Mouse (Mus musculus): ENCODE data around the gene C2cd5.
"Not testable (repeated sequence)": the region's sequence is repeated elsewhere in the genome, so short reads cannot be mapped to it uniquely, and the experiment has no call there.

Gene C2cd5

GRCm38 (mm10) chr6:143099681-143100382 is at the start of gene C2cd5:
Gene C2cd5 (minus strand): TSS chr6:143100141.
- DNase-seq: peak; percentile 98

DNA sequence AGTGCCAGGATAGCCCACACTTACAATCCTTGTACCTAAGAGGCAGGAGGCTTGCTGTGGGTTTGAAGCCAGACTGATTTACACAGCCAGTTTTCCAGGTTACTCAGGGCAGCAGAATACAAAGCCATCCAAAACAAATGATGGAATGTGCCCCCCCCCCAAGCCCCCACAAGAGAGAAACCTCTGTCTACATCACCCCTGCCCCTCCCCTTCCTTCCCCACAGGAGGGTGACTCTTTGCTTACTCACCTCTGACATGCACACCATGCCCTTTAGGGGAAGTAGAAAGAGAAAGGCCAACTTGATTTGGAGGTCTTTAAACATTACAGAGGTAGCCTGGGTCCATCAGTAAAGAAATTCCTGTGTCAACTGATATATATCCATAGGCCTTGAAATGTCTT is 48.9 kb upstream of the C2cd5 start:
- no peak for DNase-seq

DNA sequence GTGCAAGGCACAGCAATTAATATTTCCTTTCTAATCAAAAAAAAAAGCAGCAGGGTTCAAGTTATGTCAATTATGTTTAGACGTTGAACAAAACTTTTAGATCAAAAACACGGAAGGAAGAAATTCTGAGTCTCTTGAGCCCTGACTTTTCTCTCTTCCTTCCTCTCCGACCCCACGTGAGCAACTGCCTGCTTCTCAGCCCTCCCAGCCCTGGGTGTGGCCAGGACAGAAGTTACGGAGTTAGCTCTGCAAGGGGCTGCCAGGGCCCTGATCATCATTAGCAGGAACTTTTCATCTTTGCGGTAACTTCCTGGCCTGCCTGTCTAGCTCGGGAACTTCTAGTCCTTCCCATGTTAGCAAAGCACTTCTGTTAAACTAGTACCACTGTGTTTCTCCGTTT is 46.8 kb upstream of the C2cd5 start:
- DNase-seq: no peak

DNA sequence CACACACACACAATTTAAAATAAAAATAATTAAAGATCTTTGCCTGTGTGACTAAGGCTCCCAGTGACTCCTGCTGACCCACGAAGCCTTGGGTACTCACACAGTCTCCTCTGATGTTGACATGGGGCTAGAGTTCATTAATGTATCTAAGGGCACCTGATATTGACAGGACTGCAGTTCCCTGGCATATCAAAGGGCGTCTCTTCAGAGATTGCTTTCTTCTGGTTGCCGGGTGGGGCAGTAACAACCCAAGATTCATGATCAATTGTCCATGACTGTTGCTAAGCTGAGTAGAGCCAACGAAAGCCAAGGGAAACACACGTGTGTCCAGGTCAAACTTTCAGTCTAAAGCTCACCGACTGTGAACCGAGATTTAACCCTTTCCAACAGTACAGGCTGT is 45.1 kb upstream of the C2cd5 start:
- DNase-seq: no peak

GRCm38 (mm10) chr6:143144556-143144955 is 44.6 kb upstream of the C2cd5 start:
- DNase-seq: no peak

DNA sequence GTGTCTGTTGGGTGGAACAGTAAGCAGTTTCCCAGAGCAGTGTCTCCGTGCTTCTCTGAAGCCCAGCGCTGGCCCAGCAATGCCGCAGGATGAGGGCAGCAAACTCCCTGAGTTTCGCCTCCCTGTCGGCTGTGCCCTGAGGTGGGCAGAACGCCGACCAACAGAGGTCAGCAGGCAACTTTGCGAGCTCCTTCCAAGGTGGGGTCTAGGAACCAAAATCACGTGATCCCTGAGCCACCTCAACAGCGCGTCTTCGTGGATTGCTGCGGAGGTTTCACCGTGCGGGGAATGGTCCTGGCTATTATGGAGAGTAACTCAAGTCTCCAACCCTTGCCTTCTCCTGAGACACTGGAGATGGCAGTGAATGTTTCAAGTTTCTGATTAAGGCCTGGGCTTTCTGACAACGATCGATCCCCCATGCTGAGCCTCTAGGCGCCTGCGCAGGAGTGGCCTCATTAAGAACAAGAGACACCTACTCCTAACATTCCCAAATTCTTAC is 43.9 kb upstream of the C2cd5 start:
- peak; percentile 33 for DNase-seq

DNA sequence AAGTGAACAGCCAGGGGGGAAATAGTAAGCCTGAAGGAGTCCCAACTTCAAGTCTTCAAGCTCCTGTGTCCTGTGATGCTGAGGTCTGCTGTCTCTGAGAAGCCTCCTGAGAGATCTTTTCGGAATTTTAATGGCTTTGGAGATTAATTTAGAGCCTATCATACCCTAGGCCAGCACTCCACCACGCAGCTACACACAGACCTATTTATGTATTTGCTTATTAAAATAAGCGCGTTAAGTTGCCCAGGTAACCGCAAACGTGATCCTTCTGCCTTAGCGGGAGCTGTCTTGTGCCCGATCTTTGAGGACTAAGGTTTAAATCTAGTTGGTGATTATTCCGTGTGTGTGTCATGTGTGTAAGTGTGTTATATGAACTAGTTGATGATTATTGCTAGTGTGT is 43.4 kb upstream of the C2cd5 start:
- DNase-seq: no peak

DNA sequence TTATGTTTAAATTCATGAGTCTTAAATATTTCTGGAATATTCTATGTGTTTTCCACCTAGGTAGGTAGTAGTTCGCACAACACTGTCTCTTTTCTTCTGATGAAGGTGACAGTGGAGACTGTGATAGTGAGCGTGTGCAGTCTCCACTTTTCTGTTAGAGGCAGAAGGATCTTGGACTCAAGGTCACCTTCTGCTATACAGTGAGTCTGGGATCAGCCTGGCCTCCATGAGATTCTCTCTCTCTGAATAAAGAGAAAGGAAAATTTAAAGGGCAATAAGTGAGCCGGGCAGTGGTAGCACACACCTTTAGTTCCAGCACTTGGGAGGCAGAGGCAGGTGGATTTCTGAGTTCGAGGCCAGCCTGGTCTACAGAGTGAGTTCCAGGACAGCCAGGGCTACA is 42.9 kb upstream of the C2cd5 start:
- DNase-seq: no peak

DNA sequence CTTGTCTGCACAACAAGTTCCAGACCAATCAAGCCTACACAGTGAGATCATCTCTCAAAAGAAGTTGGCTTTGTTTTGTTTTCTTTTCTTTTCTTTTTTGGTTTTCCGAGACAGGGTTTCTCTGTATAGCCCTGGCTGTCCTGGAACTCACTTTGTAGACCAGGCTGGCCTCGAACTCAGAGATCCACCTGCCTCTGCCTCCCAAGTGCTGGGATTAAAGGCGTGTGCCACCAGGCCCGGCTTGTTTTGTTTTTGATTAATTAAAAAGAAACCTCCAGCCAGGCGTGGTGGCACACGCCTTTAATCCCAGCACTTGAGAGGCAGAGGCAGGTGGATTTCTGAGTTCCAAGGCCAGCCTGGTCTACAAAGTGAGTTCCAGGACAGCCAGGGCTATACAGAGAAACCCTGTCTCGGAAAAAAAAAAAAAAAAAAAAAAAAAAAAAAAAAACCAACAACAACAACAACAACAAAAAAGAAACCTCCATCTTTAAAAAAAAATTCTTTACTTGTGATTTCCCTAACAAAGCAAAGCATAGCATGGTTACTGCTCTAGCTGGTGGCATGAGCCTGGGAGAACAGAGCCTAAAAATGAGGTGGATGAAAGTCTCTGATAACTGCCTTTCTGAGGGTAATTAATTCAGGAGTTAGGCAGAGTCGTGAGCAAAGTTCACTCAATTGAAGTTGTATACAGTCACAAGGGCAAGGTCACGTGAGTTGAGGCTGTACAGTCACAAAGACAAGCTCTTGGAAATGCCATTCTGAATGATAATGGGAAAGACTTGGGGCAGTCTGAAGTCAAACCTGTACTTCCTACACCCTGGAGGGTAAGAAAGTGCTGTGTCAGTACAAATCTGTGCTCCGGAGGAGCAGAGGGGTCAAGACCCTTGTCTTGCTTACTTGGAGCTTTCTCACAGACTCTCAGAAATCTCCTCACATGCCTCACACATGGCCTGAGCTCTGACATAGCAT is 42.0 kb upstream of the C2cd5 start:
- DNase-seq: not testable (repeated sequence)

- no peak for DNase-seq
Observed at GRCm38 (mm10) chr6:143140884-143141283, 40.9 kb upstream of the C2cd5 start.

GRCm38 (mm10) chr6:143139417-143139816 is 39.5 kb upstream of the C2cd5 start:
- DNase-seq: no peak

DNA sequence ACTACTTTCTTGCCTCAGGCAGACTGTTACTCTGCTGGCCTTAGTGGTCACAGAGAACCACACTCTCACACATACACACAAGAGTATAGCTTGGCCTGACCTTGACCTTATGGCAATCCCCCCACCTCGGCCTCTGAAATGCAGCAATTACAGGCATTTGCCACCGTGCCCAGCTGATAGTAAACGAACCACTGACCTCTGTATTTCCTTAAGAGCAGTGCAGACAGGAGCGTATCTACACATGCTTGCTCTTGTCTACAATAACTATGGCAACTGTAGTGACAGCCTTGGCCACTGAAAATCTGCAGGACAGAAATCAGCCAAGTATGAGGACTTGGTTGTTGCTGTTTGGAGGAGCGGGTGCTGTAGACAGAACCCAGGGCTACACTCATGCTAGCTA is 37.4 kb upstream of the C2cd5 start:
- DNase-seq: no peak

DNA sequence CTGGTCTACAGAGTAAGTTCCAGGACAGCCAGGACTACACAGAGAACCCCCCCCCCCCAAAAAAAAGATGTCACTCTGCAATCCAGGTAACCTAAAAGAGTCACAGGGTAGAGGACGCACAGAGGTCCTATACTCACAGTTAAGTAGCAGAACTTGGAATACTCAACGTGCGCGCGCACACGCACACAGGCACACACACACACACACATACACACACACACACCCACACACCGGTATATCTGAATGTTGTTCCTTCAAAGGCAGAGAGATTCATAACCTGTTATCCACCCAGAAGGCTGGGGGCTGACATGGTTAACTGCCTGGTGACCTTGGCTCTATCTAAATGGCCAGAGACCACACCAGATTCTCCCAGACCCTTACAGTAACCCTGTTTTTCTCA is 36.7 kb upstream of the C2cd5 start:
- no peak for DNase-seq

- no peak for DNase-seq
Observed at GRCm38 (mm10) chr6:143135097-143135496, 35.2 kb upstream of the C2cd5 start.

DNA sequence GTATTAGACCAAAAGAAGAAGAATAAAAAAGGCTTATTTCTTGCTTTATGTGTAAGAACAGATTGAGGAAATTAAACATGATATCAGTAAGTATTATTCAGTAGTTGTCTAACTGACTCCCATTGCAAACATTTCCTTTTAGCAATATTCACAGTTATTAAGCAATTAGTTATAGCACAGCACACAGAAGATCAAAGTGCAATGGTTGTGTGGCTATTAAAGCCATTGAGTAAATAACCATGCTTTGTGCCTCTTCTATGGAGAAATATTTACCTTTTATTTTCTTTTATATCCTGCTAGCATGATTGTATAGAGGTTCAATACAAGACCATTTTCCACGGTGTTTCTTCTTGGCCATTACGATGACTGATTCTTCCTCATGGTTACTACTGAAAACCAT is 33.2 kb upstream of the C2cd5 start:
- no peak for DNase-seq

GRCm38 (mm10) chr6:143131895-143132652 is 32.1 kb upstream of the C2cd5 start:
- DNase-seq: no peak

DNA sequence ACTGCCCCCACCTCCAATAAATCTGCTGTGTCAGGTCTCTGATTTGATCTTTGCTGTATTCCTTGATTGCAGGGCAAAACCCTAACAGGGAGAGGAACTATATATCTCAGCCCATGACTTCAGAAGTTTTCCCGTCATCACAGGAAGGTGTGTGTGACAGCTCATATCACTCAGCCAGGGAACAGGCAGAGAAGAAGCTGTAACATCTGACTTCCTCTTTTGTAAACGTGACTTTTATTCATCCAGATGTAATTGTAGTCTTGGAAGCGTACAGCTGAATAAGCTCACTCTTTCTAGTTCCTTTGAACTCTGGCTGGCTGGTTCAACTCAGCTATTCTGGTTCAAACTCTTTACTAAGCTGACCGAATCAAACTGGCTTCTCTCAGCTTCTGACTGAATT is 30.5 kb upstream of the C2cd5 start:
- DNase-seq: no peak

- DNase-seq: no peak
Observed at GRCm38 (mm10) chr6:143129952-143130351, 30.0 kb upstream of the C2cd5 start.

DNA sequence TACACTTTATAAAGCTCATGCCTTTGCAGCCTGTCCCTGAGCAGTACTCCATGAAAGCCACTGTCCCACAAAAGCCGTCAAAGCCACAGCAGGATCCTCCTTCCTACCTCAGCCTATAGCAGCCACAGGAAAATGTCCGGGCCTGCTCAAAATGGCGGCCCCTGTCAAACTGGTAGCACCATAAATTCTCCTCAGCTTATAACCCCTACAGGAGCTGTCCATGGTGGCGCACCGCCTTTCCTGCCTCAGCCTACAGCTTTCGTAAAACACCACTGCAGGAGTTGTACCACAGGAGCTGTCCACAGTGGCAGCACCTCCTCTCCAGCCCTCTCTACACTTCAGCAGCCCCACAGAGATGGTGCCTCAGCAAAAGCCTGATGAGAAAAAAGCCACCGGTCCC is 29.5 kb upstream of the C2cd5 start:
- DNase-seq: no peak

DNA sequence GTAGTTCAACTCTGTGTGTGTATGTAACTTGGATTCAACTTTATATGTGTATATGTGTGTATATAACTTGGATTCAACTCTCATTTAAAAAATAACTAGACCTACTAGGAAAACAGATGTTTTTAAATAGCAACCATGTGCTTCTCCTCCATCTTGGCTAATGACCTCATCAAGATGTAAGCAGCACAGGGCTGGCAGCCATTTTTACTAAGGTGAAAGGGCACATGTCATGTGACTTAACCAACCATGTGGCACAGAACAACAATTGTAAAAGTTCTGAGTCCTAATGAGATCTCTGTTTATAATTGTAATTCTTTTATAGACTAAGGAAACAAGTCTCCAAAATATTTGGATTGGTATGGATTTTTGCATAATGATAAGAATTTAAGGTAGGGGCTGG is 25.8 kb upstream of the C2cd5 start:
- no peak for DNase-seq

- no peak for DNase-seq
Observed at GRCm38 (mm10) chr6:143119325-143119724, 19.4 kb upstream of the C2cd5 start.

DNA sequence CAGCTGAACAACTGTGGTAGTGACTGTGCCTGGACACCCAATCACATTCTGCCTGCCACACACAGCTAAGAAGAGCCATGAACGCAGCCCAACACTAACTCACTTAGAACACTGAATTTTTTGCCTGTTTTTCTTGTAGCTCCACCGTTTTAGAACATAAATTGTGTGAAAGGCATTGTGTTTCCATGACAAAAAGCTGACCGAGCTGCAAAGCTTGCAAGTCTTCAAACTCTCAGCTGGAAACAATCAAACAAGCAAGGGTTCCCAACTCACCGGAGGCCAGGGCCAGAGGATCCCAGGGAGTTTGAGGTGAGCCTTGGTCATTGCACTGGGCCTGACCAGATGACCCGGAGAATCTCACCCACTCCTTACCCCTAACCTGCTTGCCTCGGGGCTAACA is 16.8 kb upstream of the C2cd5 start:
- DNase-seq: no peak

GRCm38 (mm10) chr6:143115505-143115904 is 15.6 kb upstream of the C2cd5 start:
- DNase-seq: no peak
